Mouse (Mus musculus) testis, adult 2 months (tissue): Measurements from ENCODE around the gene Ppp1r18.

Source experiments
- CTCF ChIP-seq: fragments of 200-500 bp; IDR thresholded peaks from 2 replicates; pipeline ENCODE4 v1.5.1; 2012; ENCODE audit warnings: low read depth, mild to moderate bottlenecking, inconsistent platforms, low read length, moderate library complexity; ENCODE audit not compliant: control insufficient read depth, insufficient read depth, insufficient replicate concordance
- POLR2A ChIP-seq: fragments of 200-500 bp; IDR thresholded peaks from 2 replicates; pipeline ENCODE4 v1.6.1; 2012; ENCODE audit warnings: low read depth, mild to moderate bottlenecking, inconsistent platforms, low read length, moderate library complexity; ENCODE audit not compliant: control insufficient read depth

DNA sequence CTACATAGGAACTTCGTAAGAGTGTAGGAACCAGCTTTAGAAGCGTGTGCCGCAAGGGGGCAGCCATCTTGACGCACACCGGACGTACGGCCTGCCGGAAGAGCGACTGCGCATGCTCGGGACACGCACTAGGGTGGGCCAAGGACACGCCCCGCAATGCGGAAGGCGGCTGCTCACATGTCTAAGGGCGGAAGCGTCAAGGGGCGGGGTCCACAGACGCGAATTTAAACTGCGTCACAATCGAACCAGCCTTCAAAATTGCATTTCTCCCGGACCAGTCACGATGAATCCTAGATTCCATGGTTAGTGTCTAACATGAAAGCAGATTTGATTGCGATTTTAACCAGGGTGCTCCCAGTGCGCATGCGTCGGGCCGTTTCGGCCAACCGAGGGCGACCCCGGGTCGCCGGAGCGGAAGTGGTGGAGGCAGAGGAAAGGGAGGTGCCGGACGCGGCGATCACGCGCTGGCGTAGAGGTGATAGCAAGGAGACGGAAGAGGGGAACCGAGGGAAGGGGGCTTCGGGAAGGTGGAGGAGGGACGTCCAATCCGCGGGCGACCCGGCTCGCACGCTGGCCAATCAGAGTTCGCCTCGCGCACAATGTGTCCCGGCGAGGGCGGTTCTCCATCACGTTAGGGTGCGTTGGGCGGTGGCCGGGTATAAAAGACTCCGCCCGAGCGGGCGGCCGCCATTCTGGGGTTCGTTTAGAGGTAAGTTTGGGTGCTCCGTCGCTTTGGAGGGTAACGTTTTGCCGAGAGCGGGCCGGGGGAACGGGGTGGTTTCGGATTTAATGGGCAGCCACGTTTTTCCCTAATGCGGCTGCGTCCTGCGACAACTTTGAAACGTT is 51.1 kb downstream of the Ppp1r18 start, which contains the start of the genes Mrps18b and Ppp1r10:
- TF ChIP-seq CTCF (peak; percentile 24; the same call in 1 of the 2 replicates), POLR2A (peak; percentile 98)
